Mouse (Mus musculus) inflammation-experienced regulatory T-cells, adult 6 months (primary cell): ENCODE data around the gene Zzz3. TPM values are rescaled to one million over a fixed set of nuclear protein-coding genes. Genes with fewer than 3 reads are reported as not detected.
"Not testable (repeated sequence)": the region's sequence is repeated elsewhere in the genome, so short reads cannot be mapped to it uniquely, and the experiment has no call there.

ENCODE experiments used
- ATAC-seq: one replicate; pipeline ENCODE4 v1.8.0; 2017
- polyA plus RNA-seq, 3 experiments: library from polyadenylated mRNA; unstranded; fragments of 100-300 nt; shearing (Covaris generic); gene quantifications; one replicate each; pipeline ENCODE4 v1.2.1; 2017

The Zzz3 gene
- polyA plus RNA-seq, 3 experiments from 2014 or later: 25.3 to 35.1 (median 33.4) TPM

GRCm38 (mm10) chr3:152401964-152402670 lies 6.8 kb downstream of the Zzz3 start:
- ATAC-seq: no peak

DNA sequence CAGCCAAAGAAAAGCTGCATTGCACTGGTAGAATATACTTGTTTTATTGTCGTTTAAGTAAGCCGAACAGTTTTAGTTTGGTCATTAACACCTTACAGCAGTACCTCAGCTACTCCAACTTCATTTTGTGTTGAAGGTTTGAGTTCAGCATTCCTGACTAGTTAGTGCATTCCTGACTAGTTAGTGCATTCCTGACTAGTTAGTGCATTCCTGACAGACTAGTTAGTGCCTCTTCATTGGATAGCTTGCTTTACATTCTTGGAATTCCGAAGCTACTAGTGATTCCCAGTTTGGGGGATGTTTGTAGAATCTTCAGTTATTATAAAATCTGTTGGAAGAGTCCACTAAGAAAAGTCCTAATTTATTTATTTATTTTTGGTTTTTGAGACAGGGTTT lies 7.4 kb downstream of the Zzz3 start:
- ATAC-seq: no peak

GRCm38 (mm10) chr3:152403827-152404226 lies 8.6 kb downstream of the Zzz3 start:
- ATAC-seq: no peak

GRCm38 (mm10) chr3:152405420-152405819 lies 10.1 kb downstream of the Zzz3 start:
- ATAC-seq: no peak

DNA sequence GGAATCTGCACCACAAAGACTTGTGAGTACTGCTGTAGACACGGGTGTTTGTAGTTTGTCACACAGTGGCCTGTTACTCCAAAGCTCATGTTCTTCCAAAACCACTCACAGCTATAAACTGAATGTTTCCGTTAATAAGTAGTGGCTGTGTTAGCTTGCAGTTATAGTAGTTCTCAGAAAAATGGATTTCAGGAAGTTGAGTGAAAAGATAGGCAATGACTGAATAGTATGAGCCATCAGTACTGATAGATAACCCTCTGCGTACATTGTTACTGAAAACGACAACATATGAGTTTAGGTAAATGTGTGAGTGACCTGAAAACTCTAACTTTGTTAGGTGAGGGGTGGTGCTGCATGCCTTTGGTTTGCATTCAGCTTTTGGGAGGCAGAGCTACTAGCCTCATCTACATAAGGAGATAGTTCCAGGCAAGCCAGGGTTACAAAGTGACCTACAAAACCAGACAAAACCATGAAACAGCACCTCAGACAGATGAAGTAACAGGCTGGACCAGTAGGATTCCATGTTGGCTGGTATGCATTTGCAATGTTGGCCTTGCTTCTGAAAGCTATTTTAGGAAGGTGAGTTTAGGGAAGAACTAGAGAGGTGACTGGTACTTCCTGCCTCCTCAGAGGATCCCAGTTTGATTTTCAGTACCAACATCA lies 10.8 kb downstream of the Zzz3 start:
- ATAC-seq: no peak

DNA sequence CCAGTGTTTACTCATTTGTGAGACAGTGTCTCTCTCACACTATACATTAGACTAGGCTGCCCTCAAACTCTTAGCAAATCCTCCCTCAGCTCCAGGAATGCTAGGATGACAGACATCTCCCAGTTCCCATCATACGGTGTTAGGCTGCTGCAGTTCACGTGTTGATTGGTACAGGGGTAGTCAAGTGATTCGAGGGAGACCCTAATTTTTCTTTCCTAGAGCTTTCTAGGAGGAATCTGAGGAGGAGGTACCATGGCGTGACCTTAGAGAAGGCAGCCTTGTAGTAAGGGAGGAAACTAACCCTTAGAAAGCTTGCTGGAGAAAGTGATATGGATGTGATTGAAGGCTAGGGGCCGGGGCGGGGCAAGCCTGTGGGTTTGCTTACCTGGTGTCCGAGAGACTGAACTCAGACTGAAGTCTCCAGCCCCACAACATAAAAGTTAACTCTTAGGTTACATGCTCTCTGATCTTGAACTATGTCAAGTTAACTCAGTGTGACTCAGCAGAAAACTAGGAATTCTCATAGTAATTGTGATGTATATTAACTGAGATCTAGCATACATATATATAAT lies 15.8 kb downstream of the Zzz3 start:
- no peak for ATAC-seq

GRCm38 (mm10) chr3:152412362-152412761 lies 17.1 kb downstream of the Zzz3 start:
- no peak for ATAC-seq

- no peak for ATAC-seq
Measured at GRCm38 (mm10) chr3:152428925-152429324, 33.7 kb downstream of the Zzz3 start.

DNA sequence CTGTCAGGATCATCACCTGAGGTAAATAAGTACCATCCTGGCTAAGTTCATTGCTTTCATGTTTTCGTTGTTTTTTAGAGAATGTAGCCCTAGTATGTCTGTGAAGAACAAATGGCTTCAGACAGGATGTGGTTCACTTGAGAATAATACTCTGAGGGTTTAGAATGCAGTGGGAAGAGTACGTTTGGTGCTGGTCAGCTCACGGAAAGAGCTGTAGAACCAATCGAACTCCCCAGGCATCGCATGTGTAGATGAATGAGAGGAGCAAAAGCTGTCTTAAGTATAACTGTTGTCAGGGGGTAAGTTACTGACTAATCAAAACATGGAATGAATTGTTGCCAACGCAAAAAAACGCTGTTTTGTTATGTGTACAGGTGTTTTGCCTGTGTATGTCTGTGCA lies 37.4 kb downstream of the Zzz3 start:
- ATAC-seq: peak; percentile 79

DNA sequence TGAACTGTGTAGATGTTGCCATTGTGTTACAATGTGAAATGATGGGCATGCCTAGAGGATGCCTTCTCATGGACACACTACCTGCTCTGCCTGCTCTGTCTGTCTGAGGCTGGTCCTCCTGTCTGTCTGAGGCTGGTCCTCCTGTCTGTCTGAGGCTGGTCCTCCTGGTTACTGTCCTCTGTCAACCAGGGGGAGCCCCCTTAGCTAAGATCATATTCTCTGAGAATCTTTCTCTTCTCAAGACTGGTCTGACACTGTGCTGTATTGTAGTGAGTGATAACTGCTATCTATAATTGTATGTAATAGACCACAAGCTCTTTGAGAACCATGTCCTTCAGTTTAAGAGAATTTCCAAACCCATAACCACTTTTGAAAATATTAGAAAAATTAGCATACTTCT lies 40.3 kb downstream of the Zzz3 start:
- ATAC-seq: no peak

DNA sequence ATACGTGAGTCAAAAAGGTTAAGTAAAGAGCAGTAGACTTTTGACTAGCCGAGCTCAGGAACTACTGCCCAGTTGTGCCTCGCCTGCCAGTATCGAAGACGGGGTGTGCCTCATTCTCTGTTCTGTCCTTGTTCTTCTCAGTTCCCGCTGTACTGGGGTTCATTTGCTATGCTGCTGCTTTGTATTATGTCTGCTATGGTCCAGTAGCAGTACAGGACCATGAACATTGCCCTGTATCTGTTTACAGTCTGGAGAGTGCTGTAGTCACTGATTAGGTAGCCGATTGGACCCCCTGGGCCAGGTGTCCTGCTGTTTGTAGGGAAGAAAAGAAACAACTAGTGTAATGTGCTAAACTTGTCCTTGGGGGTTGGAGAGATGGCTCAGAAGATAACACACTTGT lies 42.8 kb downstream of the Zzz3 start:
- no peak for ATAC-seq

- peak; percentile 76 for ATAC-seq
Measured at GRCm38 (mm10) chr3:152442795-152443194, 47.5 kb downstream of the Zzz3 start.

- ATAC-seq: peak; percentile 67
Measured at GRCm38 (mm10) chr3:152444114-152444513, 48.8 kb downstream of the Zzz3 start.

DNA sequence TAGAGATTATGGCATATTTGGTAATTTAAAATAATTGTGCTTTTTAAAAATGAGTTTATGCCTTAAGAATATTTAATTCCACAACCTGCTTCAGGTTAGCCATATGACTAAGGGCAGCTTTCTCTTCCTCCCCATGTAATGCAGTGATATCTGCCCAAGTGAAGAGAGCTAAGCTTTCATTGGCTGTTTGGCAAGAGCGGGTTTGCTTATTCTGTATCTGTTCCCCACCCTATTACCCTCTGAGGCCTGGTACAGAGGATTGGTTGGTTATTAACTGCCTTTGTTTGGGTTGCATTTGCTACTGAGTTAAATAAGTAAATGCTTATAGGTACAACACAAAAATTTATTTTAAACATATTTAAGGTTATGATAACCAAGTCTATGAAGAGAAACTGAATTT lies 51.7 kb downstream of the Zzz3 start:
- ATAC-seq: no peak

- no peak for ATAC-seq
Measured at GRCm38 (mm10) chr3:152453163-152453562, 57.9 kb downstream of the Zzz3 start.

- no peak for ATAC-seq
Measured at GRCm38 (mm10) chr3:152457308-152458035, 62.2 kb downstream of the Zzz3 start.

DNA sequence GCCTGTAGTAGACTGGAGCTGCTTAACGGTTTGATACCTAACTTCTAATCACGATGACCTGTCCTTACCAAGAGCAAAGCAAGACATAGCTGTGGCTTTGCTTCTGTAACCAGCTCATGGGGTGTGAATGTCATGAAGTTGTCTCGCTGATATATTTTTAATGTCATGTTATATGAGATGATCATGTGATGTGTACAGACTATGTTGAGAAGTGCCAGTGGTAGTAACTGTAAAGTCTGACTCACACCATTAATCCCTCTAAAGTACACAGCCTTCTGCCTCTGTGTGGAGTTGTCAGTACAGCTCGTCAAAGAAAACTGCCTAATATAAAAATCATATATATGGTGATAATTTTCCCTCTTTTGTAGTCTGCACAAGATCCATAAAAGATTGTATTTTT lies 63.6 kb downstream of the Zzz3 start:
- ATAC-seq: not testable (repeated sequence)

GRCm38 (mm10) chr3:152460802-152461201 lies 65.5 kb downstream of the Zzz3 start:
- no peak for ATAC-seq

DNA sequence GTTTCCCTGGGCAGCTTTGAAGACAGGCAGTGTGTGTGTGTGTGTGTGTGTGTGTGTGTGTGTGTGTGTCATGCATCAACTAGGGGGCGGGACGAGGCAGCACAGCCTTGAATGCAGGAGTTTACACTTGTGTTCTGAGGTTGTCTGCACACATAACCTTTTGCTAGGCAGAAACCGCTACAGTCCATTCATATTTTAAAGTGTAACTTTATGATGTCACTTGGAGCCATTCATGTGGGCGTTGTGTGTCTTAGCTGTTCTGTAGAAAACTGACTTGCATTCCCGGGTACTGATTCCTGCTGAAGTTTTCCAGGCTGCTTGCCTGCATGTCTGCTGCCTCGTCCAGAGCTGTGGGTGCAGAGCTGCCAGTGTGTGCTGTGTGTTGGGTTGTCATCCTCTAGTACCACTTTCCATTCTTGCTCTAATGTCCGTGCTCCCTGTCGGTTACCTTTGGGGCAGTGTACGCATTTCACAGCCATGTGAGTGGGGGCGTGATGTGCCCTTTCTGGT lies 66.8 kb downstream of the Zzz3 start:
- ATAC-seq: no peak

DNA sequence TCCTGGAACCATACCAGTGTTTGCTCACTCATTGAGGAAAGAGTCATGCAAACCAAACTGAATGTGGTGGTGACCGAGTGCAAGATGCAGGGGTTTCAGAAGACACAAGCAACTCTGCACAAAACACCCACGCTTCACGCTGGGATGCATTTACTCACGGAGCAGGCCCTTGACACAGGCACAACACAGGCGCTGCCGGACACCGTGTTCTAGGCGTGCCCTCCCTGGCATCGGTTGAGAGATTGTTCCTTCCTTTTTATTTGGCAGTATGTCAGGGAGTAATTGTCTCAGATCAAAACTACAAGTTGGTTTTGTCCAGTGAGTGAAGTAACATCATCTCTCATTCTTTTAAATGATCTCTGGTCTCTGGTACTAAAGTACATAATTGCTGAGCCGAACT lies 67.6 kb downstream of the Zzz3 start:
- no peak for ATAC-seq

DNA sequence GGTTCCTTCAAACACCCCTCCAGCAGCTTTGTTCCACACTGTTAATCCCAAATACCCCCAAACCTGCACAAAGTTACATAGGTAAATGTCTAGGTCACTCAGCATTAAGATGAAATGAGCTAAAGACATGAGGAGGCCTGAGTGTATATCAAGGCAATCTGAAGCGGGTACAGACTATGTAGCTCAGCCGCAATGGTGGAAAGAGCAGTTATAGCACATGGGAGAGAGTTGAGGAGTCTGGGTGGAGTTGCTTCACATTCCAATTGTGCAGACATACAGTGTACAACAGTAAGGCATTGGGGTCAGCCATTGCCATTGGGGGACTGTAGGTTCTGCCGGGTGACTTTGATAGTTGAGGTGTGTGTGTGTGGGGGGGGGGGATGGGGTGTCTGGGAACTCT lies 69.2 kb downstream of the Zzz3 start:
- ATAC-seq: no peak

- ATAC-seq: no peak
Measured at GRCm38 (mm10) chr3:152465338-152465737, 70.1 kb downstream of the Zzz3 start.

DNA sequence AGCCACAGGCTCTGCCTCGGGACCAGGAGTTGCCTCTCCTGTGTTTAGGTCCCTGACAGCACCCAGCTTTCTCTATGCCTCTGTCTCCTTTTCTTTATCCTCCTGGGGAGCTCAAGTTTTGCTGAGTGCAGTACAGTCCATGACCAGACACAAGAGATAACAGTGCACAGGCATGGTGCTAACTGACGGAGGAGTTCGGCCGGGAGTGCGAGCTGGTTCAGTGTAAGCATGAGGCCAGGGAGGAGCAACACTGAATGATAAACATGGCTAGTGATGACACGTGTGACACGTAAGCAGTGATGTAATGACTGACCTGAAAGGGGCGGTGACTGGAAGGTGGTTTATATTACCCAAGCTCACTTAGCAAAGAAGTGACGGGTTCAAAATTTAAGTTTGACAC lies 71.6 kb downstream of the Zzz3 start:
- no peak for ATAC-seq
